Mouse (Mus musculus) kidney, adult 2 months (tissue): ENCODE data around the gene 9130023H24Rik.
A peak's percentile ranks its signal among the peaks of the same experiment; 100 is the strongest.

Source experiments
- CTCF ChIP-seq: fragments of 200-500 bp; conservative IDR thresholded peaks from 2 replicates; pipeline ENCODE4 v1.5.1; 2011; ENCODE audit warnings: low read depth, mild to moderate bottlenecking, control low read depth, low read length, moderate library complexity, mixed read lengths; ENCODE audit not compliant: insufficient read depth, insufficient read length
- POLR2A ChIP-seq: fragments of 200-500 bp; IDR thresholded peaks from one replicate; pipeline ENCODE4 v1.6.1; 2011; ENCODE audit warnings: low read depth, low read length, control low read depth

- TF ChIP-seq CTCF (peak; percentile 60), POLR2A (no peak)
Observed at GRCm38 (mm10) chr7:128236856-128237592, 807 bp downstream of the 9130023H24Rik start, which contains the start of gene Armc5.
